Mouse (Mus musculus) MN1 (cell line): ENCODE measurements around the gene Apba2.

Source experiments
- DNase-seq: peaks from one replicate; pipeline ENCODE4 v3.0.0-alpha.2; 2016; ENCODE audit warnings: low spot score

Apba2 gene

GRCm38 (mm10) chr7:64531297-64531696, 29.8 kb downstream of the Apba2 start:
- DNase-seq: no peak

DNA sequence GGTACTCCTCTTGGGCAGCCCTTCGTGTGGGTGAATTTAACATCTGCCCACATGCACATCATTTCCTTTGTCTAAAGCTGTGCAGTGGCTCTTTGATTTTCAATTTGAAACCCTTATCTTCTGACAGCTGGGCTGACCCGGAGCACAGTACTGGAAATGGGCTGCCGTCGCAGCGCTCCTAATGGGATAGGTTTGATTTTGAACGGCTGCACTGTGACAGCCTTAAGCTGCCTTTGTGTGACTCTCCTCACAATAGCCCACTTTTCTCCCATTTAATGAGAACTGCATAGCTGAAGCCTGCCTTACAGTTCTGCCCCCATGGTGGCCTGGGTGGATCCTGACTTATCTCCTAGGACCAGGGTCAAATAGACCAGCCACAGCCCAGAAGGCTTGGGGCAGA, 31.9 kb downstream of the Apba2 start:
- DNase-seq: no peak

GRCm38 (mm10) chr7:64535269-64535668, 33.8 kb downstream of the Apba2 start:
- DNase-seq: no peak

DNA sequence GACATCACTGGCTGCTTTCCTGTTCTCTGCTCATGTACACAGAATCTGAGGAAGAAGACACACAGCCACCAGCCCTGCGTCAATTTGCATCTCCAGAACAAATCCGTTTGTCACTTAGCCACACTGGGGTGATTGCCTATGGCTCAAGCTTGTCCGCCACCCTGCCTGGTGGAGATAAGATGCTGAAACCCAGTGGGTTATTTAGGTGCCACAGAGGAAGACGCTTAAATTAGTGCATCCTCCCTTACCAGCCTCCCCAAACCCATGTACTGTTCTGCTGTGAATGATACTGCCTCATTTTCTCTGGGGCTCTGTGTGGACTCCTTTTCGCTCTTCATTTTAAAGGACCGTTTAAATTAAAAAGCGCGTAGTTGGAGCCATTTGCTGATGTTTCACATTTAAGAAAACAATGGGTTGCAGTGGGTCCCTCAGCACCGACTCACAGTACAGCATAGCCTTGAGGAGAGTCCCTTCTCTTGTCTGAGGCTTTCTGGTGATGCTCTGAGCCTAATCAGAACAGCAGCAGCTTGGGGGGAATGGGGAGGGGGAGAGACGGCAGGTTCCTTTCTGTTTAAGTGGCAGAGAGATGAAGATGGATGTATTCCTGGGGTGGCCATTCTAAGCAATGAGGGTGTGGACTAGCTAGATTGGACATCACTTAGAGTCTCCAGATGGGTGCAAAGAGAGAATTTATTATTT, 38.1 kb downstream of the Apba2 start:
- no peak for DNase-seq

- DNase-seq: no peak
These were observed 45.3 kb downstream of the Apba2 start for GRCm38 (mm10) chr7:64546801-64547200.

DNA sequence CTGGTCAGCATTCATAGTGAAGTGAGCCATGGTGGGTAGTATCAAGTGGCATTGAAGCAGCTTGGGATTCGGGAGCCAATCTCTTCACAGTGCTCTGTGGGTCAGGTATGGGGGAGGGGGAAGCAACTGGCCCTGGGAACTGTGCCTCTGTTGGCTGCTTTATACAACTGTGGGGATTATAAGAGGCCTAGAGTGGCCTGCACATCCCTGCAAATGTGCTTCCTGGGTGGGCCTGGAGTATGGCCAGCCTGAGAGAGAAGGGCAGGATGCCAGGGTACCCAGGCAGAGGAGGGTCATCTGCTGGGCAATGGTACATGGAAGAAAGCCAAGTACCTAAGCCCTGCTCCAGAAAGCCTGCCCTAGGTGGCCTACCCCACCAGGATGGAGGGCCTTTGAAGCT, 49.4 kb downstream of the Apba2 start:
- DNase-seq: no peak

GRCm38 (mm10) chr7:64552523-64553190, 51.2 kb downstream of the Apba2 start:
- no peak for DNase-seq

DNA sequence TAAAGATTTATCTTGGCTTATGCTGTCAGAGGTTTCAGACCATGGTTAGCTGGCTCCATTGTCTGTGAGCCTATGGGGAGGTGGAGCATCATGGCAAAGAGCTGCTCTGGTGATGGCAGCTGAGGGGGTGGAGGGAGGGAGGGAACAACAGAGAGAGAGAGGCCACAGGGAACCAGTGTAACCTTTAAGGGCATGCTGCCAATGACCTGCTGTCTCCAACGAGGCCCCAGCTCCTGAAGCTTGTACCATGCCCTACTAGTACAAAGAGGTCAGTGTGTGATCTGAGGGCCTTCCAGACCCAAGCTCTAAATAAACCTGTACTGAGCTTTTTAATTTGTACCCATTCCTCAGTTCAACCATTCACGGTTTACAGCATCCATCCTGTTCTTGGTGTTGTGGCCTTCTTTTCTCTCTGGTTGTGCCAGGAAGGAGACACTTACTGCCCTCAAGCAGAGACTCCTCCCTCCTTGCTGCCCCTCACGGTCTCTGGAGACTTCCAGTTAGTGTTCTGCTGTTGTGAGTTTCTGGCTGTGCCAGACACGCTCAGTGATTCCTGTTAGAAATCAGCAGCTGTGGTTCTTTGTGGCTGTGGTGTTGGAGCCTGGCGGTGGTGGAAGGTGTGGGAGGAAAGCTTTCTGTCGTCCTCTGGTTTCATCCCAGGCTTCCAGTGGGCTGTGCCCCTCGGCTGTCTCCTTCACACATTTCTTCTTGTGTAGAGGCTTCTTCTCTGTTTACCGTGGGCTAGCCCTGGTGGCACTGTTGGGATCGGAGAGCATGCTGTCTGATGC, 60.4 kb downstream of the Apba2 start:
- DNase-seq: no peak

- no peak for DNase-seq
These were observed 63.5 kb downstream of the Apba2 start for GRCm38 (mm10) chr7:64564891-64565571.

- no peak for DNase-seq
These were observed 65.1 kb downstream of the Apba2 start for GRCm38 (mm10) chr7:64566371-64567243.

DNA sequence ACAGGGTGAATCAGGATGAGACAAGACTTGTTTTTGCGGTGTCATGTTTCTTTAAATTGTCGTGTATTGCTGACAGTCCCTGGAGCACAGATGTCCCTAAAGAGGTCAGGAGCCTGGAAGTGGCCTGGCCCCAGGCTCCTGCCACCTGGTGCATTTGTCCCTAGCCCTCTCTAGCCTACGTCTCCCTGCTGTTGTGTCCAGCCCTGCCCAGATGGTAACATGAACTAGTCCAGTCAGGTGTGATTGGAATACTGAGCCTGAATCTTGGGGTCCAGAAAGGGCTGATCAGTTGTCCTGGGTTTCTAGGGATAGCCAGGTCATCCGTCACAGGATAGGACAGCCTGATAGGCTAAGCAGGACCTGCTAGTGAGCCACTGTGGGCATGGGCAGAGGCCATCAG, 67.2 kb downstream of the Apba2 start:
- no peak for DNase-seq

GRCm38 (mm10) chr7:64569676-64570075, 68.2 kb downstream of the Apba2 start:
- no peak for DNase-seq

DNA sequence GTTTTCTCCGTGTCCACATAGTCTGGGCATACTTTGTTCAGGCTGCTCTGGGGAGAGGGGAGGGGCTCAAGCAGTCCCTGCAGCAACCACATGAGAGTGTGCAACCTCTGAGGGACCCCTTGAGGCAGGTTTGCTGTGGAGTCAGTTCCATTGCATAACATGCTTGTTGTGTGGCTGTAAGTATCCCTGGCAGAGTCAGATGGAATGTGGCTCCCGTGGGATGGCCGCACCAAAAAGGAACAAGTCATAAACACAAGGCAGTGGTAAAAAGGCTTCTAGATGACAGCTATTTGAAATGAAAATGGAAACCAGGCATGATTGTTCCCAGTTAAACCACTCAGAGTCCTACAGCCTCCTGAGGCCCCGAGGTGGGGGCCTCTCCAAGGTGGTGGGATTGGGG, 69.4 kb downstream of the Apba2 start:
- no peak for DNase-seq

- DNase-seq: no peak
These were observed 72.6 kb downstream of the Apba2 start for GRCm38 (mm10) chr7:64574144-64574543.

GRCm38 (mm10) chr7:64576519-64576951, 75.0 kb downstream of the Apba2 start:
- DNase-seq: no peak

GRCm38 (mm10) chr7:64578176-64578575, 76.7 kb downstream of the Apba2 start:
- no peak for DNase-seq

DNA sequence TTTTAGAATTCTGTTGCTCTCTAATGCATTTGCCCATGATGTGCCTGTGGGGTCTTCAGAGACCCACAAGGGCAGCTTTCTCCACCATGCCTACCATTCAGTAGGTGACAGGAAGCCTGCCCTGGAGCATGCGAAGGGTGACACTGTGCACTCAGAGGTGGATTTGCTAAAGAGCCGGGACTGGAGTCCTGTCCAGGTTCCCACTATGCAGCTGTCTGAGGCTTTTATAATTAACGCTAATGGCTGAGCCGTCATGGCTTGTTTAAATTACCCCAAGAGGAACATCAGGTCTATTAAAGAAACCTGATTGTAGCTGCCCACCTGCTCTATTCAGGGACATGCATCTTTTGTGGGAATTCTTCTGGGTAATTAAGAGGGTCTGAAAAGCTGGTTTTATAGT, 78.4 kb downstream of the Apba2 start:
- no peak for DNase-seq

GRCm38 (mm10) chr7:64580293-64580692, 78.8 kb downstream of the Apba2 start:
- no peak for DNase-seq

DNA sequence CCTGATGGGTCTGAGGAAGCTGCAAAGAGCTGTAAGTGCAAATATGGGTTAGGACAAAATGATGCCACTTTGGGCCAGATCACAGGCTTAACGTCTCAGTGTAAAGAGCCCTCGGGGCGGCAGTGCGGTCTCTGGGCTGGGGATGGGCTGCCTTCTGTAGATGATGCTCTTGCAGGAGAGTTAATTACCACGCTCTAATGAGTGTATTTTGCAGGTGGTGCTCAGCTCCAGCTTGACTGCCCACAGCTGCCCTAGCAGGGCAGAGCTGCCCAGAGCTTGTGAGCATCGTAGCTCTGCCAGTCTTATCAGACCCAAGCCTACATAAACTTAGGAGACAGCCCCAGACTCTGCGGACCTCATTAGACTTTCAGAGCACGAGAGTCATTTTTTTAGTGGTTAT, 80.9 kb downstream of the Apba2 start:
- DNase-seq: no peak

DNA sequence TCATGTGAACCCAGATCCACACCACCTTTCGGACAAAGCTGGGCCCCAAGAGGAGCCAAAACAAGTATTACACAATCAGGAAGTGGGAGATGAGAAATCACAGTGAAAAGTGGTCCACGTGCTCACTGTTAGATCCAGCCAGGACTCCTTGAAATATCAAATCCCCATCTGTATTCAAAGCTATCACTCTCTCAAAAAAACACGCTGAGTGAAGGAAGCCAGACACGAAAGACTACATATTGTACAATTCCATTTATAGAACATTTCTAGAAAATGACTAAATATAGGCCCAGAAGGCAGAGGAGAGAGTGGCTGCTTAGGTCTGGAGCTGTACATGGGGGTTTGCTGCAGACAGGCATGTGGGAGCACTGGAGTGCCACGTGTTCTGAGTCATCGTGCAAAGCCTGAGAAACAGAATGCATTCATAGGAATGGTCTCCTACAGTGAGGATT, 82.2 kb downstream of the Apba2 start:
- no peak for DNase-seq

DNA sequence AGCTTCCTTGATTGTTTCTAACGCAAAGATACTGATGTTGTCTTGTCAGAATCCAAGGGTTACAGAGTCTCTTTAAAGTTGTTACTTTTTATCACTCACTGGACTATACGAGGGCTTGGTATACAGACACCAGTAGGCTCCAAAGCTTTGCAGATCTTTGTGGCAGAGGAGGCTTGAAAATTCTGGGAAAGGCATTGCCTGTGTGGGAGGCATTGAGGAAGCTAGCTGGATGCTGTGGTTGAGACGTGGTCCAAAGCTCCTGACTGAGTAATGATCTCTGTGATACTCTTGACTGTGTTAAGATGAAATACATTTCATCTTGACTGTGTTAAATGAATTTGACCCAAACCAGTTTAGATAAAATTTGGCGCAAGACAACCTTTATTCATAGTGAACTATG, 84.6 kb downstream of the Apba2 start:
- DNase-seq: no peak
